Mouse (Mus musculus): ENCODE measurements around the gene Apex1.

- no peak for TF ChIP-seq CTCF (IDR thresholded peaks at IDR 0.05; ENCODE audit: extremely low read depth, insufficient read length, insufficient replicate concordance, low read depth, low read length)
- no peak for TF ChIP-seq POLR2A (IDR thresholded peaks at IDR 0.05; ENCODE audit: low read depth, low read length)
Measured at GRCm38 (mm10) chr14:50925111-50925920, 548 bp downstream of the Apex1 start.
